Mouse (Mus musculus): ENCODE results near the gene Trak1.

DNA sequence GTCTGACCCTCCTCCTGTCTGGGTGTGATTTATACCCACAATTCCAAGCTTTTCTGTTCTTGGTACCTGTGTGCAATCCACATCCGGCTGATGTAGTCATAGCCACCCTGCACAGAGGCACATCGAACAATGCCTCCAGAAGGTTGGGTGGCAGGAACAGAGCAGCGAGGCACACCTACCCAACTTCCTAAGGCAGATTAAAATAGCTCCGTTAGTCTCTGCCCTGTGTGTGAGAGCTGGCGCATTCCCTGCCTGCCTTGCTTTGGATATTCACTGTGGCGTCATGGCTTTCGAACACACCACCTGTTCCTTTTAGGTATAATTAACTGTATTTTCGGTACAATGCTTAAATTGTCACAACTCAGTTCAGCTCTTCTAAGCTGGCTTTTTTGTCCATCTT lies 103.3 kb downstream of the Trak1 start:
- TF ChIP-seq MAFK (IDR thresholded peaks at IDR 0.05; ENCODE audit: insufficient read depth, low read depth, low read length) (no peak), ZC3H11A (IDR thresholded peaks at IDR 0.05; ENCODE audit: borderline replicate concordance, low read depth, low read length) (no peak), HCFC1 (IDR thresholded peaks at IDR 0.05; ENCODE audit: borderline replicate concordance, insufficient read depth, low read length) (no peak), ZNF384 (IDR thresholded peaks at IDR 0.05; ENCODE audit: low read depth, low read length) (no peak)

Measured in ES-E14 (cell line).